Mouse (Mus musculus) frontal cortex, postnatal 10 days (tissue): Measurements from ENCODE around the gene Psmd4.
"Not testable (repeated sequence)": the region's sequence is repeated elsewhere in the genome, so short reads cannot be mapped to it uniquely, and the experiment has no call there.

Source experiments
- DNase-seq, 2 experiments: peaks; one replicate each; pipeline ENCODE4 v3.0.0; 2022; ENCODE audit warnings: low spot score in 2 of 2, mixed read lengths in 1 of 2

The Psmd4 gene

GRCm38 (mm10) chr3:95025202-95025601 is 17.2 kb downstream of the Psmd4 start:
- DNase-seq, result no peak

GRCm38 (mm10) chr3:95024551-95024950 is 17.9 kb downstream of the Psmd4 start:
- DNase-seq, result no peak

GRCm38 (mm10) chr3:95020956-95021355 is 21.5 kb downstream of the Psmd4 start:
- DNase-seq, result not testable (repeated sequence)

- DNase-seq, result no peak
These were observed 23.7 kb downstream of the Psmd4 start for GRCm38 (mm10) chr3:95018741-95019140.

- DNase-seq, result no peak
These were observed 25.8 kb downstream of the Psmd4 start for GRCm38 (mm10) chr3:95016532-95017056.

- peak; percentile 92 for DNase-seq
These were observed 26.4 kb downstream of the Psmd4 start for GRCm38 (mm10) chr3:95015891-95016531.

- peak; percentile 99 to 100 for DNase-seq
These were observed 27.0 kb downstream of the Psmd4 start, which contains the start of gene Zfp687 for GRCm38 (mm10) chr3:95015337-95015872. Gene Zfp687, minus strand, starts transcription at chr3:95015448.

- no peak for DNase-seq
These were observed 27.8 kb downstream of the Psmd4 start for GRCm38 (mm10) chr3:95014428-95015151.

GRCm38 (mm10) chr3:95013699-95014427 is 28.6 kb downstream of the Psmd4 start:
- no peak for DNase-seq

GRCm38 (mm10) chr3:95012982-95013381 is 29.4 kb downstream of the Psmd4 start:
- no peak for DNase-seq

- no peak for DNase-seq
These were observed 32.0 kb downstream of the Psmd4 start for GRCm38 (mm10) chr3:95010396-95010795.

GRCm38 (mm10) chr3:95007706-95008105 is 34.7 kb downstream of the Psmd4 start:
- DNase-seq, result peak in 1 of 2 experiments; percentile 16

- DNase-seq, result no peak
These were observed 36.8 kb downstream of the Psmd4 start for GRCm38 (mm10) chr3:95005651-95006050.

- DNase-seq, result no peak
These were observed 39.1 kb downstream of the Psmd4 start for GRCm38 (mm10) chr3:95003273-95003672.

- DNase-seq, result no peak
These were observed 39.8 kb downstream of the Psmd4 start for GRCm38 (mm10) chr3:95002569-95002968.

- peak in 1 of 2 experiments; percentile 76 for DNase-seq
These were observed 45.5 kb downstream of the Psmd4 start for GRCm38 (mm10) chr3:94996946-94997345.

- no peak for DNase-seq
These were observed 53.2 kb downstream of the Psmd4 start for GRCm38 (mm10) chr3:94989159-94989761.

GRCm38 (mm10) chr3:94987578-94987977 is 54.8 kb downstream of the Psmd4 start:
- DNase-seq, result no peak

- no peak for DNase-seq
These were observed 56.9 kb downstream of the Psmd4 start for GRCm38 (mm10) chr3:94985513-94985912.

GRCm38 (mm10) chr3:94984312-94984711 is 58.1 kb downstream of the Psmd4 start:
- no peak for DNase-seq
